Mouse (Mus musculus): ENCODE measurements around the gene Vstm4. TPM values are rescaled to one million over a fixed set of nuclear protein-coding genes. Genes with fewer than 3 reads are reported as not detected.

Gene Vstm4
- total RNA-seq (2023) = 0.49 TPM in 1 of 4 replicates, not detected in the others

GRCm38 (mm10) chr14:32856681-32857328 is at the start of gene Vstm4:
Gene Vstm4, plus strand, starts transcription at chr14:32856756.

DNA sequence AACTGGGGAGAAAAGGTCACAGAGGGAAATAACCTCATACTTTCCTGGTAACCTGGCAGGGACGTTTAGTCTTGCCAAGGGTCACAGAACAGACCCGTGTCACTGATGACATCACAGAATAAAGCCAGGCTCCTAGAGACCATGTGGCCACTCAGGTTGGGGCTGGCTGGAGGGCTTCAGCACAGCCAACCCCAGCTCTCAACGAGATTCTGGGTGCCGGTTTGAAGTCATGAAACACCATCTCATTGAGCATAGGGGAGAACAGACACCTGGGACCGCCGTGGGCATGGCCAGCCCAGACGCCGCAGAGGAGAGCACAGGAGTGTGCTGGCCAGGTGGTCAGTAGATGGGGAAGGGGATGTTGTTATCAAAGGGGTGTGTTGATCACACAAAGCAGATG is 22.7 kb upstream of the Vstm4 start, which contains the start of gene Fam170b:
Fam170b (plus strand) TSS at position 116 of the 400 bp plus-strand sequence.

Other genes with a start within 250 kb of the Vstm4 start
- gene 3425401B19Rik, start 171.5 kb upstream of the Vstm4 start, total RNA-seq (2023) = 0.36 to 0.60 TPM (median 0.55 TPM) in 4 replicates
- gene Tmem273, start 70.8 kb upstream of the Vstm4 start, total RNA-seq (2023) = 1.9 TPM in 1 of 4 replicates, not detected in the others
- not detected in 4 replicates for gene Fam170b, start 22.8 kb upstream of the Vstm4 start, total RNA-seq (2023)
- not detected in 4 replicates for gene Lrrc18, start 134.6 kb downstream of the Vstm4 start, total RNA-seq (2023)